20 mouse cellular contexts compared by ENCODE assay signal in genomic region chr11:4543746-4544626, GRCm38 (mm10). TPM values are rescaled to one million over a fixed set of nuclear protein-coding genes. Genes with fewer than 3 reads are reported as not detected.
DNase-seq lines count a peak whose midpoint lies in the region; ATAC-seq lines count a peak whose summit lies in the region.
"Had no signal": no experiment of that assay in that cellular context is flagged by ENCODE, and none has a peak within 500 bp of the region (broad histone marks: within the 10 kb centered on the region; RNA-seq: fewer than 3 reads in every experiment).

No protein-coding gene starts in this region.

- ATAC-seq in heart, embryonic 13.5 days (ENCODE audit: extremely low read depth, insufficient number of reproducible peaks, low FRiP score, low TSS enrichment) = no peak
- no peak for ATAC-seq in liver, embryonic 15.5 days (ENCODE audit: insufficient read depth)
- no peak for ATAC-seq in forebrain, embryonic 12.5 days (ENCODE audit: low FRiP score)
- ATAC-seq: forebrain, postnatal 0 days; midbrain, embryonic 16.5 days had no signal

- peak overlapping the region; percentile 56 for H3K27ac ChIP-seq in heart, embryonic 13.5 days (replicated peaks)
- H3K27ac ChIP-seq in liver, embryonic 15.5 days (replicated peaks) = peak overlapping the region; percentile 94
- no peak overlapping the region for H3K27ac ChIP-seq in forebrain, embryonic 12.5 days
- H3K27ac ChIP-seq: hindbrain, embryonic 14.5 days; layer of hippocampus, adult 2 months; stomach, postnatal 0 days had no signal

- no peak for DNase-seq in heart, postnatal 14 days
- peak; percentile 60 for DNase-seq in MEL-GATA-1-ER (ENCODE audit: extremely low read depth, low read depth)
- DNase-seq in splenic B cell, adult 2 months (ENCODE audit: low read depth, low spot score) = peak; percentile 26
- no peak for DNase-seq in thymus, postnatal 25 days
- DNase-seq: cerebellum, postnatal 14 days; forebrain, postnatal 0 days; heart, adult 11 months; kidney, adult 11 months; kidney, postnatal 10 days; left cerebral cortex, postnatal 4 days; lung, adult 18-20 months; lung, postnatal 4 days; thymus, postnatal 36 days had no signal

- peaks cover 4% of the 10 kb centered on the region; the same call in 1 of the 2 replicates for H3K36me3 ChIP-seq in heart, embryonic 13.5 days
- peaks cover 17% of the 10 kb centered on the region for H3K36me3 ChIP-seq in liver, embryonic 15.5 days (replicated peaks)
- peaks cover 1% of the 10 kb centered on the region; the same call in 1 of the 2 replicates for H3K36me3 ChIP-seq in splenic B cell, adult 2 months (ENCODE audit: control insufficient read depth, insufficient read depth, low read length, poor library complexity, severe bottlenecking)
- H3K36me3 ChIP-seq in forebrain, embryonic 12.5 days (replicated peaks) = no peaks in the 10 kb centered on the region

- no peaks in the 10 kb centered on the region for H3K9me3 ChIP-seq in heart, embryonic 13.5 days
- H3K9me3 ChIP-seq in liver, embryonic 15.5 days (replicated peaks) = no peaks in the 10 kb centered on the region
- H3K9me3 ChIP-seq in forebrain, embryonic 12.5 days = no peaks in the 10 kb centered on the region

- H3K4me1 ChIP-seq in heart, embryonic 13.5 days = peaks cover 39% of the 10 kb centered on the region
- H3K4me1 ChIP-seq in liver, embryonic 15.5 days (replicated peaks) = peaks cover 82% of the 10 kb centered on the region
- H3K4me1 ChIP-seq in forebrain, embryonic 12.5 days = no peaks in the 10 kb centered on the region

- 60% methylated on average over 7 of the region's 7 CpGs for WGBS in heart, embryonic 13.5 days
- whole genome bisulfite sequencing in liver, embryonic 15.5 days (ENCODE audit: insufficient replicate concordance) = 22% methylated on average over 7 of the region's 7 CpGs
- WGBS in forebrain, embryonic 12.5 days = 85% methylated on average over 7 of the region's 7 CpGs

- no peak overlapping the region for H3K4me3 ChIP-seq in heart, embryonic 13.5 days
- H3K4me3 ChIP-seq in liver, embryonic 15.5 days (replicated peaks) = peak overlapping the region; percentile 17
- no peak overlapping the region for H3K4me3 ChIP-seq in forebrain, embryonic 12.5 days (replicated peaks)
- H3K4me3 ChIP-seq: layer of hippocampus, adult 2 months had no signal

- intact Hi-C loops in heart, postnatal 14 days (cut with DNase I) = no loop called here

- no peaks in the 10 kb centered on the region for H3K27me3 ChIP-seq in heart, embryonic 13.5 days (replicated peaks)
- H3K27me3 ChIP-seq in liver, embryonic 15.5 days = no peaks in the 10 kb centered on the region
- no peaks in the 10 kb centered on the region for H3K27me3 ChIP-seq in splenic B cell, adult 2 months (ENCODE audit: control insufficient read depth, insufficient read depth, low read length, poor library complexity, severe bottlenecking)
- no peaks in the 10 kb centered on the region for H3K27me3 ChIP-seq in forebrain, embryonic 12.5 days

- peak overlapping the region; percentile 27 for H3K4me2 ChIP-seq in heart, embryonic 13.5 days
- H3K4me2 ChIP-seq in liver, embryonic 15.5 days = peak overlapping the region; percentile 55
- no peak overlapping the region for H3K4me2 ChIP-seq in forebrain, embryonic 12.5 days
- H3K4me2 ChIP-seq: hindbrain, embryonic 14.5 days had no signal

- H3K9ac ChIP-seq in heart, embryonic 13.5 days = no peak overlapping the region; the same call in 1 of the 2 replicates
- H3K9ac ChIP-seq in liver, embryonic 15.5 days = peak overlapping the region; percentile 41
- H3K9ac ChIP-seq in forebrain, embryonic 12.5 days = no peak overlapping the region
- H3K9ac ChIP-seq: forebrain, postnatal 0 days; hindbrain, embryonic 14.5 days had no signal

RNA-seq across cellular contexts. Expression of gene Mtmr3, which starts 50.7 kb away (rescaled TPM):
- 19.7 and 21.1 TPM in 2 replicates for polyA plus RNA-seq in heart, embryonic 13.5 days (2015; fragmentation: Nextera tagmentation; extraction: Ambion mirVana)
- 10 to 100 TPM; 48.7 to 50.7 TPM for total RNA-seq in heart, postnatal 14 days (2021)
- polyA plus RNA-seq in liver, embryonic 15.5 days (2015; fragmentation: Nextera tagmentation; extraction: Ambion mirVana) = 32.5 and 36.6 TPM in 2 replicates
- 46.5 and 50.1 TPM in 2 replicates for polyA plus RNA-seq in forebrain, embryonic 12.5 days (2016; fragmentation: Nextera tagmentation; extraction: Ambion mirVana)

Comparison
In these comparisons a context has a peak if more than half of its experiments do, and no peak if none do; other contexts are left out.
1. DNase-seq: peak in MEL-GATA-1-ER (single experiment) and splenic B cell, adult 2 months (single experiment); none in heart, postnatal 14 days (0 of 2) and thymus, postnatal 25 days (single experiment).